Mouse (Mus musculus) ovary, adult 18-20 months (tissue): ENCODE data around the gene Gpn1.
"Not testable (repeated sequence)": the region's sequence is repeated elsewhere in the genome, so short reads cannot be mapped to it uniquely, and the experiment has no call there.

Experiments
- DNase-seq: peaks from one replicate; pipeline ENCODE4 v3.0.0; 2022; ENCODE audit warnings: low spot score, mixed read lengths

The Gpn1 gene

DNA sequence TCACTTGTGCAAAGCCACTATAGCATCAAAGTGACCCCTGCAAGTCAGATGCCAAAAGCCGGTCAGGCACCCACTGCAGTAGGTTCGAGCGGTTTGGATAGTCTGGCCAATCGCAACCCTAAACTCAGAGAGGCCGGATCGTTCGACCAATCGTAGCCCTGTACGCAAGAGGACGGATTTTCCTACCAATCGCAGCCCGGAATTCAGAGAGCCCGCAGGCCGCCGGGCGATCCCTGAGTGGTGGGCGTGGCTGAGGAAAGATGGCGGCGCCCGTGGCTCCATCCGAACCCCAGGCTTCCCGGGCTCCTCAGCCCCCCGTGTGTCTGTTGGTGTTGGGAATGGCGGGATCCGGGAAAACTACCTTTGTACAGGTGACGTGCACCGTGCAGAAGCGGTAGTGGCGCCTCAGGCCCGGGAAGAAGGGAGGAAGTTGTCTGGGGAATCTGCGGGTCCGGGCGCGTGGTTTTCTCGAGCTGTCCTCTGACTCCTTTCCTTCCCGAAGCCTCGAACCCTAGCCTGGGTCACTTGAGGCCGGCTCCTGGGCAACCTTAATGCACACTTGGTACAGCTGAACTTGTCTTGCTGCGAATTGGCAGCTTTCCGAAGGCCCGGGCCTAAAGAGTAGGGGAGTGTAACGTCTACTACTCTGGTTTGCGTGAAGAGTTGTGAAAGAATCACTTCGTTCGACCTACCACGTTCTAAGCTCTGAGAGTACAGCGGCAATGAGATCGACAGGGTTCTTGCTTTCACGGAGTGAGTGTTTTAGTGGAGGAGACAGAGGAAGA is at the start of gene Gpn1:
Gpn1 (plus strand) TSS at position 229 of the 785 bp plus-strand sequence.
- peak; percentile 81 for DNase-seq

GRCm38 (mm10) chr5:31451336-31451735 is 43.2 kb upstream of the Gpn1 start:
- no peak for DNase-seq

- DNase-seq, result peak; percentile 95
Observed at GRCm38 (mm10) chr5:31451878-31452561, 42.5 kb upstream of the Gpn1 start, which contains the start of gene Zfp512. Gene Zfp512 (plus strand): TSS chr5:31452431.

DNA sequence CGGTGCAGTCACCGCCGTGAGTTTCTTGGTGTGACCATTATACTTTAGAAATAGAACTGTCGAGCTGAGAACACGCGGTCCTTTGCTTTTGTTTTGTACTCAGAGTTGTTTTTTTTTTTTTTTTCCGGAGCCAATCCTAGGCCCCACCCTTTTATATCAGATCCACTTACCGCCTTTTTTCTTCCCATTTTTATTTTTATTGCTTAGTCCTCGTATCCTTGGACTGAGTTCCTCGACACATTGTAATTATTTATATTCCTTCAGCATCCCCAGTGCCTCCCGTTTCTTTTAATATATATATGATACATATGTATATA is 42.0 kb upstream of the Gpn1 start:
- DNase-seq, result no peak

- no peak for DNase-seq
Observed at GRCm38 (mm10) chr5:31452886-31453410, 41.6 kb upstream of the Gpn1 start.

- DNase-seq, result no peak
Observed at GRCm38 (mm10) chr5:31467798-31468197, 26.7 kb upstream of the Gpn1 start.

- DNase-seq, result no peak
Observed at GRCm38 (mm10) chr5:31469711-31470110, 24.8 kb upstream of the Gpn1 start.

GRCm38 (mm10) chr5:31470334-31470733 is 24.2 kb upstream of the Gpn1 start:
- no peak for DNase-seq

GRCm38 (mm10) chr5:31480536-31480935 is 14.0 kb upstream of the Gpn1 start:
- no peak for DNase-seq

GRCm38 (mm10) chr5:31485440-31485839 is 9.1 kb upstream of the Gpn1 start, which contains the start of gene 4930548H24Rik:
Gene 4930548H24Rik (plus strand): TSS chr5:31485740.
- no peak for DNase-seq

GRCm38 (mm10) chr5:31487889-31488288 is 6.7 kb upstream of the Gpn1 start:
- no peak for DNase-seq

DNA sequence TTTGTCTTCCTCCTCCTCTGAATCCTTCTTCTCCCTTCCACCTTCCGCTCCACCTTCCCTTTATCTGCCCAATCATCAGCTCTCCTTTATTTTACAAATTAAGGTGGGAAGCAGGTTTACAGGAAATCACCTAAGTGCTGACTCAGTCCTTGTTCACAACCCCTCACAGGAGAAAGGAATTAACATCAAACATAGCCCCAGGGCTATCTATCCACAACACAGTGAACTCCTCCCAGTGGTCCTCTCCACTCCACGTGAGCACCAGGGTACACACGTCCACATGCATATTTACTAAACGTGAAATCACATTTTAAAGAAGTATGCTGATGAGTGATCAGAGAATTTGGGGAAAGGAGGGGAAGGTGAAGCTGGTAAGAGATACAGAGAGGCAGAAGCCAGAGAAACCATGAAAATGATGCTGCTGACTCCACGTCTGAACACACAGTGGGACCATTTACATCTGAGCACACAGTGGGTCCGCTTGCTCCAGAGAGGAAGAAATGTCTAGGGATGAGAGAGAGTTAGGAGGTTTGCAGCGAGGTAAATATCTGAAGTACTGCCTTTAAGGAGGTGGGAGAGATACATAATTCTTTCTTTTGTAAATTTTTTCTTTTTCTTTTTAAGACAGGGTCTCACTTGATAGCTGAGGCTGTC is 5.3 kb upstream of the Gpn1 start:
- DNase-seq, result no peak

- no peak for DNase-seq
Observed at GRCm38 (mm10) chr5:31492031-31492430, 2.5 kb upstream of the Gpn1 start.

GRCm38 (mm10) chr5:31504843-31505242 is 10.3 kb downstream of the Gpn1 start:
- DNase-seq, result no peak

DNA sequence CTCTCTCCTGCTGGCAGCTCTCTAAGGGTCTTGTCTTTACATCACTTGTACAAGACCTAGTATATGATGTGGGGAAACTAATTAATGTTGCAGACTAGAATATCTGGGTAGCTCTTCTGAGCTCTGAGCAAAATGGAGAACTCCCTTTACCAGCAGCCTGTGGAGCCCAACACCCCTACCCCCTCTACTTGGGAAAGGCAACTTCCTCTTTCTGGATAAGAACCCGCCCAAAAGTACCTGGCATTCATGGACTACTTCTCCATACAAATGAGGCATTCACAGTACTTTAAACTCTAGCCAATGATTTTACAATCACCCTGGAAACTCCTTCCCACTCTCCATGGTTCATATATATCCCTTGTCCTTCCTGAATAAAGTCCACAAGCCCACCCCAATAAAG is 17.9 kb downstream of the Gpn1 start:
- DNase-seq, result no peak

DNA sequence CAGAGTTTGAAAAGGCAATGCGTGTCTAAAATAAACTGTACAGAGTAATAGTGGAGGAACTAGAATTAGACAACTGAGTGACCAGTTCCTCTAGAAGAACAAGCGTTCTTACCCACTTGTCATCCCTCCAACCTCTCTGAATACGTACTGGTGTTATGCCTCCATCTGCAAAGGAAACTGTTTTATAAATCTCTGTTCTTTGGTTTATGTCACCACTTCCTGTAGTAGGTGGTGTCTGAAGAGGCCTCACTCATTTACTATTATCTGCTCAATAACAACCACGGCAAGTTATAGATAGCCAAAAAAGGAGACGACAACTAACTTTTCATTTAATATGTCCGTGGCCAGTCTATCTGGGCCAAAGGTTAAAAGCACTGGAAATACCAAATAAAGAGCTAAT is 26.0 kb downstream of the Gpn1 start:
- no peak for DNase-seq

DNA sequence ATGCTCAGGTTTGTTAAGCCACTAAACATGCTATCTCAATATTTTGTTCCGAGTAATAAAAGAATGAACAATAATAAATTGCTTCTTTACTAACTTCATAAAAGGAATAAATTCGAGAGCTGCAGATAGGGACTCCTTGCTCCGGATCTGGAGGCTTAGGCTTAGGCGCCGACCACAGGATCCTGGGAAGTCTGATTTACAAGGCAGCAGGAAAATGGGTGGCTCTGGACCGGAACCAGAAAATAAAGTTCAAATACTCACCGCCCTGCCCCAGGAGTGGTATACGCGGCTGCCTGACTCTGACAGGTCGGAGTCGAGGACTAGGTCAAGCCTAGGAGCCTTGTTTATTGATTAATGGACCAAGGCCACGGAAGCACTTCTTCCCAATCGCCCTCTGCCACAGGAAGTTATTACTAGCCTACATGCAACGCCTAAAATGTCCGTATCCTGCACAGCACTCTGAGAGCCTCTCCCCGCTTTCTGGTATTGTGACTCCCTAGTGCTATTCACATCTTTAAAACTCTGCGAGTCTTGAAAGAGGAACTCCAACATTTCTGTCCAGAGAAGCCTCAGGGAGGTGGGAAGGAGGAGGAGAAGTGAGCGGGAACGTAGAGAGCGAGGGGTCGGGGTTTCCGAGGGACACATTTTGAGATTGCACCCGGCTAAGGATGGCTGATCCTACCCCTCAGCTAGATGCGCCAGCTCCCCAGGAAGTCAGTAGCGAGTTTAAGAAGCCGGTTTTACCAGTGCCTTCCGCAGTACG is 32.0 kb downstream of the Gpn1 start, which contains the start of gene Slc4a1ap:
Slc4a1ap (plus strand) TSS at position 642 of the 763 bp plus-strand sequence.
- DNase-seq, result peak; percentile 28

- DNase-seq, result no peak
Observed at GRCm38 (mm10) chr5:31527117-31527680, 32.7 kb downstream of the Gpn1 start.

DNA sequence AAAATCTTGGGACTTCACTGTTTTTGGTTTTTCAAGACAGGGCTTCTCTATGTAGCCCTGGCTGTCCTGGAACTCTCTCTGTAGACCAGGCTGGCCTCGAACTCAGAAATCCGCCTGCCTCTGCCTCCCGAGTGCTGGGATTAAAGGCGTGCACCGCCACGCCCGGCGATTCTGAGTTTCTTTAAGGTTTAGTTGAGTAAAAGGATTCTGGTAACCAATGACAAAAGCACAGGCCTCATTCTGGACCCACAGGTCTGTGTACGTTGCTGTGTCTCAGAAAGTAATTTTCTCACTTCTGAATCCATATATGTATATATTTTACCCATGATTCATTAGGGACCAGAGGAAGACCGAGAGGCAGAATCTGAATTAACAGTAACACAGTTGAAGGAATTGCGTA is 33.2 kb downstream of the Gpn1 start, which contains the start of gene Supt7l:
Supt7l (minus strand) TSS at position 101 of the 400 bp plus-strand sequence.
- not testable (repeated sequence) for DNase-seq

DNA sequence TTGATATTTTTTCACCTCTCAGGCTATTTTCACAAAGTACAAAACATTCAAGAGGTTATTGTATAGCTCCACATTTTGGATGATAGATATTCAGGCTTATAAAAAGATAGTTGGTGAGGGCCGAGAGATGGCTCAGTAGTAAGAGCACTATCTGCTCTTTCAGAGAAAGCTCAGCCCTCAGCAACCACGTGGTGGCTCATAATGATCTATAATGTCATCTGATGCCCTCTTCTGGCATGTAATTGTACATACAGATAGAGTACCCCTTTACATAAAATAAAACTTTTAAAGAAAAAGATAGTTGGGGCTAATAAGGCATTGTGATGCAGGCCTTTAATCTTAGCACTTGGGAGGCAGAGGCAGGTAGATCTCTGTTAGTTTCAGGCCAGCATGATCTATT is 34.0 kb downstream of the Gpn1 start:
- DNase-seq, result no peak

GRCm38 (mm10) chr5:31535228-31535627 is 40.7 kb downstream of the Gpn1 start:
- no peak for DNase-seq
